Mouse (Mus musculus): ENCODE measurements around the gene Pik3r1. TPM values are rescaled to one million over a fixed set of nuclear protein-coding genes. Genes with fewer than 3 reads are reported as not detected.

Pik3r1 gene
- polyA plus RNA-seq, 1 experiment from 2014 or later: 14.8 TPM

DNA sequence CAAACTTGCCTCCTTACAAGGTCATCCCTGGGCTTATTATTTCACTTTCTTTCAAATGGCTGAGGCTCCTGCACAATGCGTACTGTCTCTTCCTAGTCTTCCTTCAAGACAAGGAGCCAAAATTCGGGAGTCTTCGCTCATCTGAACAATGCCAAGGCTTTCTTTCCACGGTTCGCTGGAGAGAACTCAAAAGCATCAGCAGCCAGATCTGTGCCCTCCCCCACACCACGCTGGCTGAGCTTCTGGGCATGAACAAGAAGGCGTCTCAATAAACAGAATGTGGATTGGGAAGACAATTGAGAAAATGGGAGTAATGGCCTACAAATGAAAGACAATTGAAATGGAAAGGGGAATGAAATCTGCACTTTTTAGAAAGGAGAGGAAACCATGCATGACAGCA is 136.5 kb downstream of the Pik3r1 start:
- peak; percentile 16 for DNase-seq (ENCODE audit: low spot score)
- Histone ChIP-seq H3K4me3 (no peak overlapping the region), H3K27me3 (ENCODE audit: low read depth, poor library complexity, severe bottlenecking) (no peaks in the 10 kb centered on the region), H3K9me3 (replicated peaks) (no peaks in the 10 kb centered on the region), H3K27ac (replicated peaks) (no peak overlapping the region; the same call in 1 of the 2 replicates), H3K36me3 (no peaks in the 10 kb centered on the region), H3K4me1 (peaks cover 8% of the 10 kb centered on the region)
- 40% methylated on average over 7 of the region's 7 CpGs for WGBS
